Mouse (Mus musculus) brain, embryonic 14.5 days (tissue): Measurements from ENCODE around the gene 9630041A04Rik. TPM values are rescaled to one million over a fixed set of nuclear protein-coding genes. Genes with fewer than 3 reads are reported as not detected.

Experiments used
- DNase-seq: peaks from one replicate; pipeline ENCODE4 v3.0.0-alpha.2; 2011; ENCODE audit warnings: low read depth
- CTCF ChIP-seq: fragments of 200-500 bp; IDR thresholded peaks from 2 replicates; pipeline ENCODE4 v1.5.1; 2012; ENCODE audit warnings: inconsistent platforms, mild to moderate bottlenecking, moderate library complexity, borderline replicate concordance; ENCODE audit not compliant: insufficient read depth, insufficient read length; ENCODE audit errors: extremely low read depth
- POLR2A ChIP-seq: fragments of 200-500 bp; IDR thresholded peaks from 2 replicates; pipeline ENCODE4 v1.6.1; 2012; ENCODE audit warnings: mild to moderate bottlenecking, inconsistent platforms, borderline replicate concordance; ENCODE audit not compliant: poor library complexity, insufficient read depth, insufficient read length, severe bottlenecking; ENCODE audit errors: extremely low read depth
- polyA plus RNA-seq: library from polyadenylated mRNA; depleted of rRNA; stranded (reverse); fragments of >200 nt; gene quantifications from 2 replicates; pipeline ENCODE4 v1.2.3, GENCODE M21; 2012

The 9630041A04Rik gene
- polyA plus RNA-seq, 1 experiment = not detected

GRCm38 (mm10) chr9:101924829-101925228, 63.2 kb downstream of the 9630041A04Rik start:
- DNase-seq = no peak
- TF ChIP-seq POLR2A (no peak), CTCF (no peak)

- TF ChIP-seq CTCF (no peak), POLR2A (no peak)
- peak; percentile 77 for DNase-seq
Observed at GRCm38 (mm10) chr9:101933946-101934573, 72.4 kb downstream of the 9630041A04Rik start.

DNA sequence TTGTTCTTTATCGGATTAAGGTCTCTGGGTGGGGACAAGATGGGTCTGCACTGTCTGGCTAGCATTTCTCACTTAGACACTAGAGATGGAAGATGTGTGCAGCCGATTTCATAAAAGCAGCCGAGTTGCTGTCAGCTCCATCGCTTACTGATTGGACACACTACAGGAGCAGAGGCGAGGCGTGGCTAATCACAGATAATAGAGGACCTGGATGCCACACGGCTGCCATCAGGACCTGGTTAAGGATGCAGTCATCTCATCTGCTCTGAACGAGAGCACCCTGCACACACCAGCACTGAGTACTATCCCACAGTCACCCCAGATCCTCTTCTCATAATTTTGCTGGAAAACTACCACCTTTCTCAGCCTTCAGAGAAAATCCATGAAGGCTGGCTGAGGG, 73.2 kb downstream of the 9630041A04Rik start:
- DNase-seq = peak; percentile 52
- no peak for TF ChIP-seq POLR2A
- no peak for TF ChIP-seq CTCF

DNA sequence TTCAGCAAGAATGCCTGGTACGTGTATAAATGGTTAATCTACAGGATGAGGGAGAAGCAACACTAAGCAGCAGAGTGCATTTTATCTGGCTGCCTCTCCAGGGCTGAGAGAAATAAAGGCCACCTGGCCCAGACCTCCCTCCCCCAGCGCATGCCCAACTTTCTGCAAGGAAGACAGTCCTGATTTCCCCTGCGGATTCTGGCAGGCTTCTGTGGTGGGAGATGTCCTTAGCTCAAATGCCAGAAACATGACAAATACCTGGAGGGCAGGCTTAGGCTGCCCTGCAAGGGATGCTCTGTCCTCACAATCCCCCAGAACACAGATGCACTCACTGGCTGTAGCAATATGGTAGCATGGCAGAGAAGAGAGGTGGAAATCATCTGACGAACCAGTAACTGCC, 76.4 kb downstream of the 9630041A04Rik start:
- DNase-seq = peak; percentile 18
- no peak for TF ChIP-seq POLR2A
- no peak for TF ChIP-seq CTCF

- DNase-seq = peak; percentile 87
- TF ChIP-seq POLR2A (no peak), CTCF (no peak)
Observed at GRCm38 (mm10) chr9:101939006-101939405, 77.4 kb downstream of the 9630041A04Rik start.

DNA sequence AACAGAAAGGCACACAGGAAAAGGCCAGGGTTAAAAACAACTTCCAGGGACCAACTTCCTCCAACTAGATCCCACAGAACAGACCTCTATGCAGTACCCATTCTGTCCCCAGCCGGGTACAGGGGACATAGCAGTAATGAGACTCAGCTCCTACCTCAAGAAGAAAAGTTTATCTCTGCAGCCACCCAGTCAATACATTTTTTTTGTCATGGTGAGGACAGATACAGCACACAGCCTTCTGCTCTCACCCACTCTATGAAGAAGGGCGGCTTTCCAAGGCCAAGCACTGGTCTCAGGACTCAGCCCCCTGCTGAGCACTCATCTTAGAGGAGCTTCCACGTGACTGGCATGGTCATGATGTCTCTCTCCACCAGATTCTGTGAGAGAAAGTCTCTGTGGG, 78.5 kb downstream of the 9630041A04Rik start:
- no peak for DNase-seq
- TF ChIP-seq POLR2A (no peak), CTCF (no peak)

DNA sequence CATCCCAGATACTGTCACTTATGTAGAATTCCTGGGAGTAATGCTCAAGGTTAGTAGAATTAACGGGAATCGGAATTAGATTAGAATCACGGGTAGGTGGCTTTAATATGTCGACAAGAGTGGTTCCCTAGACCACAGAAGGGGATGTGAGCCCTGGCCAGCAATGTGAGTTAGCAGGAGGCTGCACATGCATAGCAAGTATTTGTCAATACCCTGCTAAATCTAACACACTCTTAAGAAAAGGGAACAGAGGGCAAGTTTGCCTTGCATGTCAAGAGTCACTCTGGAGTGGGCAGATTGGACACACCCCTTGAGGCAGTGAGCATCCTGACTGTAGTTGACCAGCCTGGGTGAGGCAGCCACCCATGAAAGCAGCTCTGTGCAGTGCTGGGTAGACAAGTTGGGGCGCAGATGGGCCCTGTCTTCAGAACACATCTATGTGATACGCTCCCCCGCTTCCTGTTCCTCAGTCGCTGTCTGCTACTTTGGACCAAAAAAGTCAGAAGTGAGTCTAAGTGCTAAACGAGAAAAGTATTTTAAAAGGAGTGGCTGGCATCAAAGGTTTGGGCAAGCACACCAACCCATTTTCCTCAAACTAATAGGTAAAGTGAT, 80.5 kb downstream of the 9630041A04Rik start:
- TF ChIP-seq POLR2A (no peak), CTCF (no peak)

DNA sequence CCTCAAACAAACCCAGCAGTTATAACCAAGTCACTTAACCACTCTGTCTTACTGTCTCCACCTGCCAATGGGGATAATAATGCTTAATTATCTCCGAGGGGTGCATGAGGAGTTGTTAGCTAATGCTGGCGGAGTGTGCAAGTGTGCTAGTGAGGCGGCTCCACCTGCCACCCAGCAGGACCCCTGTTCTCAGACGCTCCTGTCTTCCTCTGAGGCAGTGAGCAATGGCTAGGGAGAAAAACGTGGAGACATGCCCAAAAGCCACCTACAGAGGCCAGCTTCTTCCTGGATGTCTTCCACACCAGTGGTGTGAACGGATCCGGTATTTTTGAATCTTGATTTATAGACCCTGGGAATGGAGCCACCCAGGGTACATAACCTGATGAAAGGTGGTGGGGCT, 83.7 kb downstream of the 9630041A04Rik start:
- TF ChIP-seq CTCF (no peak), POLR2A (no peak)
- peak; percentile 69 for DNase-seq

More for the DNA sequence above, 80.5 kb downstream of the 9630041A04Rik start:
- DNase-seq = no peak

- TF ChIP-seq CTCF (no peak), POLR2A (no peak)
- DNase-seq = no peak
Observed at GRCm38 (mm10) chr9:101945814-101946213, 84.2 kb downstream of the 9630041A04Rik start.

DNA sequence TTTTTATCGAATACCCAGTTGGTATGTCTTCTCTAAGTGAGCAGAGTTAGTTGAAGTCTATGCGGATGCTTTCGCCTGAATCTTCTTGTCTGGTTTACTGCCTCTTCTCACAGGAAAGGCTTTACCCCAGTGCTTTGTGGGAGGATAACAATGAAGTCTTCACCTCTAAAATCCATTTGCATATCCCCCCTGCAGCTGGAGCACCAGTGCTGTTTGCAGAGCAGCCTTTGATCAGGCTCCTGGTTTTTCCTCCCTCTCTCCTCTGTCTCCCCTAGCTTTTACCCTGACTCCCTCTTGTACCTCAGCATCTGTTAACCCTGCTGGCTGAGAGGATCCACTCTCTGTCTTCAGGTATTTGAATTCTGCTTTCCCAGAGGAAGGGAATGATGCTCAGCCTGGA, 88.5 kb downstream of the 9630041A04Rik start:
- peak; percentile 65 for DNase-seq

GRCm38 (mm10) chr9:101954529-101954928, 92.9 kb downstream of the 9630041A04Rik start:
- TF ChIP-seq POLR2A = no peak
- no peak for TF ChIP-seq CTCF
- DNase-seq = no peak

More for the DNA sequence above, 88.5 kb downstream of the 9630041A04Rik start:
- TF ChIP-seq CTCF (no peak), POLR2A (no peak)

DNA sequence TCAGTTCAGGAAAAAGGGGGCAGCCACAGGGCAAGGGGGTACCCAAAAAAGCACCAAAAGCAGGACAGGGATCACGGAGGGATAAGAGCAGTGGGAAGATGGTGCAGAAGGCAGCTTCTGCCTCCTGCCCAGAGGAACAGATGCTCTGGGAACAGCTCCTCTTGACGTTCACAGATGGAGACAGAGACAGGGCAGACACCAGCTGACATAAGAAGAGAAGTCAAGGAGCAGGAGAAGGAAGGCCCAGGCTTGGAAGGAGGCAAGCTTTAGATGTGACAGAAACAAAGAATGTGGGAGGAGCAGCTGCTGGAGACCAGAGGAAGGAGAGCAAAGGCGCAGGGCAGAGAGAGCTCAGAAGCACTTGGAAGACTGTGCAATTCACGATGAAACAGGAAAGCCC, 94.6 kb downstream of the 9630041A04Rik start:
- DNase-seq = peak; percentile 50
- no peak for TF ChIP-seq POLR2A

DNA sequence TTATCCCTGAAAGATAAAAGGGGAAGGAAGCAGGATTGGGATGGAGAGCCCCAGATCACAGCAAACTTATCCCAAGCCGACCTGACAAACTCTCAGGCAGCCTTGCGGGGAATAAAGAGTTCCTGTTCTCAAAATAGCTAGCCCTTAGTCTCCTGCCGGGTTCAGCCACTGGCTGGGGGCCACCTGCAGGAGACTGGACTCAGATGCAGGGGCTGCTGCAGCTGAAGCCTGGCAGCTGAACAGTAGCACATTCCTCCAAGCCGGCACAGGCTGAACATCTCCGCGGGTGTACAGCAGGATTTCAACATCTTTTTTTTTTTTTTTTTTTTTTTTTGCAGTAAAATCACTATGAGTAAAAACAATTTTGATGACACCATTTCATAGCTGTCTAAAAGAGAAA, 110.2 kb downstream of the 9630041A04Rik start:
- DNase-seq = peak; percentile 46
- TF ChIP-seq POLR2A = no peak
- no peak for TF ChIP-seq CTCF

DNA sequence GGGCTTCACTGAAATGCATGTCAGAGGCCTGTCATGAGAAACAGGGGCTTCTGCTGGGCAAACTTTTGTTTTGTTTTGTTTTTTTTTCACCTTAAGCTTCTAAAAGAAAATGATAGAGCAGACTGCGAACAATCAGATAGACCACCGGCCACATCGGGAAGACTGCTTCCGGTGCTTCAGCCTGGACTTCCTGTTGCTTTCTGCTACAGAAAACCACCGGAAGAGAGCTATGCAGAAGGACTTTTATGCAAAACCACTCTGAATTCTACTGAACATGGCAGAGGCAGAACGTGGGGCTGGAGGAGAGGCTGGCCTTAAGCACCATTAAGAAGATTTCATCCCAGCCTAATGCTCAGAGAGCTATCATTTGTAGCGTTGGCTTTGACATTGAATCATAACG, 110.7 kb downstream of the 9630041A04Rik start:
- TF ChIP-seq POLR2A (no peak), CTCF (no peak)

More for the DNA sequence above, 110.7 kb downstream of the 9630041A04Rik start:
- DNase-seq = no peak
